Mouse (Mus musculus) hindbrain, embryonic 12.5 days (tissue): ENCODE results near the gene Atp6v0e2. TPM values are rescaled to one million over a fixed set of nuclear protein-coding genes. Genes with fewer than 3 reads are reported as not detected.

ENCODE experiments used
- polyA plus RNA-seq: library from polyadenylated mRNA; unstranded; fragments of >200 nt; fragmentation: Nextera tagmentation; extraction: Ambion mirVana; gene quantifications from 2 replicates; pipeline ENCODE4 v1.2.1, GENCODE M21; 2016

The Atp6v0e2 gene
- polyA plus RNA-seq, 1 experiment from 2014 or later: 75.0 TPM

Other genes starting within 250 kb of the Atp6v0e2 start
- 29.9 and 32.4 TPM in 2 replicates for gene Krba1, start 142.0 kb upstream of the Atp6v0e2 start, polyA plus RNA-seq
- gene Zfp467, start 91.8 kb upstream of the Atp6v0e2 start, polyA plus RNA-seq: 21.2 and 22.2 TPM in 2 replicates
- gene Sspo, start 89.4 kb upstream of the Atp6v0e2 start, polyA plus RNA-seq: 0.34 and 0.40 TPM in 2 replicates
- 19.7 and 22.5 TPM in 2 replicates for gene Lrrc61, start 17.2 kb downstream of the Atp6v0e2 start, polyA plus RNA-seq
- 1.8 and 3.3 TPM in 2 replicates for gene Rarres2, start 35.2 kb downstream of the Atp6v0e2 start, polyA plus RNA-seq
- gene Gm45021, start 52.0 kb downstream of the Atp6v0e2 start, polyA plus RNA-seq: not detected in 2 replicates
- 43.1 and 43.9 TPM in 2 replicates for gene Repin1, start 56.3 kb downstream of the Atp6v0e2 start, polyA plus RNA-seq
- gene Gm44965, start 56.3 kb downstream of the Atp6v0e2 start, polyA plus RNA-seq: not detected in 2 replicates
- gene Zfp775, start 64.4 kb downstream of the Atp6v0e2 start, polyA plus RNA-seq: 12.7 and 14.6 TPM in 2 replicates
- 2.6 and 3.1 TPM in 2 replicates for gene AI854703, start 89.1 kb downstream of the Atp6v0e2 start, polyA plus RNA-seq
- gene Gimap8, start 109.6 kb downstream of the Atp6v0e2 start, polyA plus RNA-seq: 1.0 and 1.1 TPM in 2 replicates
- gene Gimap9, start 138.5 kb downstream of the Atp6v0e2 start, polyA plus RNA-seq: 3.7 and 4.4 TPM in 2 replicates
- gene Gimap4, start 146.9 kb downstream of the Atp6v0e2 start, polyA plus RNA-seq: 4.2 and 5.4 TPM in 2 replicates
- gene Gimap6, start 170.6 kb downstream of the Atp6v0e2 start, polyA plus RNA-seq: 8.5 and 9.6 TPM in 2 replicates
- gene Gm28053, start 181.0 kb downstream of the Atp6v0e2 start, polyA plus RNA-seq: 1.7 TPM in 1 of 2 replicates, not detected in the other
- gene Gimap7, start 181.0 kb downstream of the Atp6v0e2 start, polyA plus RNA-seq: not detected in 2 replicates
- gene Gimap1, start 201.4 kb downstream of the Atp6v0e2 start, polyA plus RNA-seq: 5.4 and 6.7 TPM in 2 replicates
- 0.97 and 1.6 TPM in 2 replicates for gene Gimap5, start 208.6 kb downstream of the Atp6v0e2 start, polyA plus RNA-seq
- not detected in 2 replicates for gene Gimap3, start 233.2 kb downstream of the Atp6v0e2 start, polyA plus RNA-seq